Mouse (Mus musculus) intestine, postnatal 0 days (tissue): ENCODE results near the gene Pet100. TPM values are rescaled to one million over a fixed set of nuclear protein-coding genes. Genes with fewer than 3 reads are reported as not detected.

ENCODE experiments used
- ATAC-seq: fragments of 200-750 bp; cut with Nextera tagmentation; 2 replicates; pipeline ENCODE4 v1.8.0; 2017; ENCODE audit warnings: mild to moderate bottlenecking, moderate TSS enrichment, moderate library complexity
- H3K27ac ChIP-seq: fragments of 300-500 bp; sonication (generic); 2 replicates; pipeline ENCODE4 v1.5.1; 2014; ENCODE audit warnings: mild to moderate bottlenecking, low read depth, low read length, moderate library complexity
- H3K27me3 ChIP-seq: fragments of 300-500 bp; sonication (generic); replicated peaks from 2 replicates; pipeline ENCODE4 v1.6.1; 2014; ENCODE audit warnings: low read length, mixed read lengths; ENCODE audit not compliant: control insufficient read depth, insufficient read depth
- H3K36me3 ChIP-seq: fragments of 300-500 bp; sonication (generic); 2 replicates; pipeline ENCODE4 v1.6.1; 2014; ENCODE audit warnings: mild to moderate bottlenecking, moderate library complexity; ENCODE audit not compliant: control insufficient read depth, insufficient read depth
- H3K4me1 ChIP-seq: fragments of 300-500 bp; sonication (generic); replicated peaks from 2 replicates; pipeline ENCODE4 v1.6.1; 2014; ENCODE audit warnings: antibody characterized with exemption, low read length, mixed read lengths; ENCODE audit not compliant: control insufficient read depth, insufficient read depth
- H3K4me2 ChIP-seq: fragments of 300-500 bp; sonication (generic); replicated peaks from 2 replicates; pipeline ENCODE4 v1.6.1; 2014; ENCODE audit warnings: low read depth, mild to moderate bottlenecking, moderate library complexity
- H3K4me3 ChIP-seq: fragments of 300-500 bp; sonication (generic); 2 replicates; pipeline ENCODE4 v1.5.1; 2014; ENCODE audit warnings: low read depth, low read length
- H3K9ac ChIP-seq: fragments of 300-500 bp; sonication (generic); 2 replicates; pipeline ENCODE4 v1.6.1; 2014; ENCODE audit warnings: mild to moderate bottlenecking, low read depth, low read length
- H3K9me3 ChIP-seq: fragments of 300-500 bp; sonication (generic); 2 replicates; pipeline ENCODE4 v1.6.1; 2016; ENCODE audit warnings: mixed run types; ENCODE audit not compliant: control insufficient read depth
- CTCF ChIP-seq: sonication (generic); IDR thresholded peaks from 2 replicates; pipeline ENCODE4 v1.5.1; 2016; ENCODE audit warnings: low read depth, mild to moderate bottlenecking, control low read depth, antibody characterized with exemption, moderate library complexity
- WGBS: fragments of 180-500 bp; shearing (Covaris S2); extraction: QIAGEN DNeasy Blood & Tissue Kit; methylation state at CpG from one replicate; pipeline ENCODE4 v1.1.7; 2014; 5-methylcytosine and 5-hydroxymethylcytosine counted together
- polyA plus RNA-seq: library from polyadenylated mRNA; unstranded; fragments of >200 nt; fragmentation: Nextera tagmentation; extraction: Ambion mirVana; gene quantifications from 2 replicates; pipeline ENCODE4 v1.2.1, GENCODE M21; 2015

Pet100 gene
- polyA plus RNA-seq, 1 experiment from 2014 or later, result 152 TPM

DNA sequence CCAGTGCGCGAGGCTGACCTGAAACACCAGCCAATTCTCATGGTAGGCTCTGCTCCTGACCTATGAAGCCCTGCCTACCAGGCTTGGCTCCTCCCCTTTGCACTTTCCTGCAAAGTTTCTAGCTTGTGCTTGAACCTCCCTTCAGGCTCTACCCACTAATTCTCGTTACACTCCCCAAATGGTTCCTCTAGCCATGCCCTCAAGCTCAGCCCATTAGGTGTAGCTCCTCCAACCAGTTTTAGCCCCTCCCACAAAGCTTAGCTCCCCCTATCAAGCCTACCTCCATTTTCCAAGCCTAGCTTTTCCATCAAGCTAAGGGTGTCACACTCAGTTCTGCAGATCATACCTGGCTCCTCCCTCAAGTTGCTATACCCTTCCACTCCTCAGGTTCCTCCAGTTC, 23.3 kb upstream of the Pet100 start:
- Histone ChIP-seq H3K4me3 (no peak overlapping the region), H3K9ac (no peak overlapping the region), H3K9me3 (no peaks in the 10 kb centered on the region), H3K27ac (no peak overlapping the region), H3K36me3 (peaks cover 46% of the 10 kb centered on the region), H3K4me1 (no peaks in the 10 kb centered on the region), H3K27me3 (no peaks in the 10 kb centered on the region), H3K4me2 (no peak overlapping the region)
- ATAC-seq, result no peak
- TF ChIP-seq CTCF, result no peak
- 80% methylated on average over 3 of the region's 3 CpGs for WGBS

DNA sequence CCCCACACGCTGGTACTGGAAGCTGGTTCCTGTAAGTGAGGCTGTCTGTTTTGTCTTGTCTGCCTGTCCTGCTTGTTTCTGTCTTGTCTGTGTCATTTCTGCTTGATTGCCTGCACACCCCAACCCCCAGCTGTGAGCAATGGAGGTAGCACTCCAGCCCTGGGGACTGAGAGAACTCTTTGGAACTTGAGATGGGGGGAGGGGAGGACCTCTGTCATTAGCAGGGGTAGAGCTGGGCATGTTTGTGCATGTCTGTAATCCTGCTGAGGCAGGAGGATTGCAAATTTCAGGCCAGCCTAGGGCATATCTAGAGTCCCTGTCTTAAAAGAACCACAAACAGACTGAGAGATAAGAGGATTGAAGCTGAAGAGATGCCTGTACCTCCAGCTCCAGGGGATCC, 22.1 kb upstream of the Pet100 start:
- H3K9ac ChIP-seq, result no peak overlapping the region
- TF ChIP-seq CTCF, result no peak
- WGBS, result 77% methylated on average over 1 of the region's 1 CpGs
- ATAC-seq, result no peak
- H3K4me2 ChIP-seq, result no peak overlapping the region
- H3K36me3 ChIP-seq, result peaks cover 57% of the 10 kb centered on the region
- H3K27me3 ChIP-seq, result no peaks in the 10 kb centered on the region
- no peak overlapping the region for H3K4me3 ChIP-seq
- H3K27ac ChIP-seq, result no peak overlapping the region
- no peaks in the 10 kb centered on the region for H3K4me1 ChIP-seq
- no peaks in the 10 kb centered on the region for H3K9me3 ChIP-seq

DNA sequence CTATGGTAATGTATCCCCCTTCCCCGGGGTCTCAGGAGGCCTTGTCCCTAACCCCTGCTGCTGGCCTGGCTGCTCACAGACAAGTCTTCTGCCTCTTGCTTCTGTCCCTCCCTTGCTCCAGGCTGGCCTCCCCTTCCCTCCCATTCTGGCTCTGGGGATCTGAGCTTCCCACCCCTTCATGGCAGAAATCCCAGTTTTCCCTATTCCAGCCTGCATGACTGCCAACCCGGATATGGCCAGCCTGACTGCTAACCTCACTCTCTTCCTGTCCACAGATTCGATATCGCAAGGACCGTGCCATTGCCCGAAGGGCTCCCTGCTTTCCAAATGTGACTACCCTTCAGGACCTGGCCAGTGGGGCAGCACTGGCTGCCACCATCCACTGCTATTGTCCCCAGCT, 20.9 kb upstream of the Pet100 start:
- peaks cover 64% of the 10 kb centered on the region for H3K36me3 ChIP-seq
- H3K4me1 ChIP-seq, result no peaks in the 10 kb centered on the region
- WGBS, result 89% methylated on average over 6 of the region's 6 CpGs
- no peak for TF ChIP-seq CTCF
- no peak for ATAC-seq
- H3K4me3 ChIP-seq, result no peak overlapping the region
- H3K4me2 ChIP-seq, result no peak overlapping the region
- no peaks in the 10 kb centered on the region for H3K9me3 ChIP-seq
- H3K9ac ChIP-seq, result no peak overlapping the region
- H3K27me3 ChIP-seq, result no peaks in the 10 kb centered on the region
- H3K27ac ChIP-seq, result no peak overlapping the region

DNA sequence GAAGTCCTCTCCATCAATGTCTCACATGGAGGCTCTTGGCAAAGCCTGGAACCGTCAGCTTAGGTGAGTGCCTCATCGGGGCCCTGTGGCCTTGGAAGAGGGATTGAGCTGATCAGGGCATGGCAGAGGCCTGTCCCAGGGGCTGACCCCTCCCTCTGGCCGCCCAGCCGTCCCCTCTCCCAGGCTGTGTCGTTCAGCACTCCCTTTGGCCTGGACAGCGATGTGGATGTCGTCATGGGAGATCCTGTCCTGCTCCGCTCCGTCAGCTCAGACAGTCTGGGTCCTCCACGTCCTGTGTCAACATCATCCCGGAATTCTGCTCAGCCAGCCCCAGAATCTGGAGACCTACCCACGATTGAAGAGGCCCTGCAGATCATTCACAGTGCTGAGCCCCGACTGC, 17.9 kb upstream of the Pet100 start:
- no peak overlapping the region for H3K4me2 ChIP-seq
- H3K9ac ChIP-seq, result no peak overlapping the region
- no peak for TF ChIP-seq CTCF
- H3K4me3 ChIP-seq, result no peak overlapping the region
- no peaks in the 10 kb centered on the region for H3K4me1 ChIP-seq
- no peaks in the 10 kb centered on the region for H3K9me3 ChIP-seq
- no peak overlapping the region for H3K27ac ChIP-seq
- H3K27me3 ChIP-seq, result no peaks in the 10 kb centered on the region
- no peak for ATAC-seq
- 67% methylated on average over 13 of the region's 13 CpGs for WGBS
- H3K36me3 ChIP-seq, result peaks cover 80% of the 10 kb centered on the region

DNA sequence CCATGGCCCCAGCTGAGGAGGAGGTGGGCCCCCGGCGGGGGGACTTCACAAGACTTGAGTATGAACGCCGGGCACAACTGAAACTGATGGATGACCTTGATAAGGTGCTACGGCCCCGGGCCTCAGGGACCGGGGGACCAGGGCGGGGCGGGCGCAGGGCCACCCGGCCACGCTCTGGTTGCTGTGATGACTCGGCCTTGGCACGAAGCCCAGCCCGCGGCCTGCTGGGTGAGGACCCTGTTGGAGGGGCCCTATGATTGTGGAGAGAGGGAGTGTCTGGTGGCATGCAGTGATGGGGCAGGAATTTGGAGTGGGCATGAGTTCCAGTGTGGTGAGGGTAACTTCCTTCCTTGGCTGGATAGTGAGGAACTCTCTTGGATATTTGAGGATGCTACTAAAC, 14.8 kb upstream of the Pet100 start:
- no peak for TF ChIP-seq CTCF
- no peaks in the 10 kb centered on the region for H3K9me3 ChIP-seq
- H3K4me2 ChIP-seq, result no peak overlapping the region
- H3K4me3 ChIP-seq, result no peak overlapping the region
- H3K4me1 ChIP-seq, result no peaks in the 10 kb centered on the region
- H3K9ac ChIP-seq, result no peak overlapping the region
- ATAC-seq, result no peak
- WGBS, result 44% methylated on average over 16 of the region's 16 CpGs
- H3K27me3 ChIP-seq, result no peaks in the 10 kb centered on the region
- H3K27ac ChIP-seq, result no peak overlapping the region
- peaks cover 79% of the 10 kb centered on the region for H3K36me3 ChIP-seq

DNA sequence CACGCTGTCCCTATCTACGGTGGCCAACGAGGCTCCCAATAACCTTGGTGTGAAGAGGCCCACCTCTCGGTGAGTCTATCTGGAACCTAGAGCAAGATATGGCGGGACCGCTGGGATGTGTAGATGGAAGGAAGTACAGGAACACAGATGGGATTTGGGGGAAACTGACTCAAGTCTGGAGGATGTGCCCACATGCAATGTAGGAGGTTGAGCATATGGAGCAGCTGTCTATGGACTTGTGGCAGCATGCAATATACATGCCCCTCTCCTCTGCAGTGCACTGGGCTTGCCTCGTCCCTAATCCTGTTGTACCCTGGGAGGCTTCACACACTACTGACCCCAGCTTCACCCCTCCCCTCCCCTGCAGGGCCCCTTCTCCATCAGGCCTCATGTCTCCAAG, 13.5 kb upstream of the Pet100 start:
- TF ChIP-seq CTCF, result no peak
- Histone ChIP-seq H3K36me3 (peaks cover 81% of the 10 kb centered on the region), H3K9ac (no peak overlapping the region), H3K27ac (no peak overlapping the region), H3K4me1 (no peaks in the 10 kb centered on the region), H3K4me3 (no peak overlapping the region), H3K27me3 (no peaks in the 10 kb centered on the region), H3K9me3 (no peaks in the 10 kb centered on the region), H3K4me2 (no peak overlapping the region)
- 77% methylated on average over 7 of the region's 7 CpGs for WGBS
- no peak for ATAC-seq
